In the genomic region with DNA sequence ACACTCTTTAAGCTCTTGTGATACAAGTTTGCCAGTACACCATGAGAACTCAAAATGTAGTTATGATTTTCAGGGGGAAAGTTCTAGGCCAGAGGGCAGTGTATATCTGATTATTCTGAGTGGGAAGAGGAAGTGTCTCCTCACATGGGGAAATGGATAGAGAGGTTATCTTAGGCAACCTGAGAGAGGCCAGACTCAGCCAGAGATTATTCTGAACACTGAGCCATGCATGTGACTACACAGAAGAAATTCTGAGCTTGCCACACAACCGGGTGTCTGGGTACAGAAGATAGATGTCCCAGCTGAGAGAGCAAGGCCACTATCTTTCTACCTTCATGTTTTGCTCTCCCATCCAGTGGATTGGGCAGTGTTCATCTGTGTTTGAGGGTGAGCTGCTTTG, we compare ENCODE assay signal across 8 mouse cellular contexts.
"Had no signal": no experiment of that assay in that cellular context is flagged by ENCODE, and none has a peak within 500 bp of the region (broad histone marks: within the 10 kb centered on the region; RNA-seq: fewer than 3 reads in every experiment).

No protein-coding gene starts in this region.

- H3K36me3 ChIP-seq: limb, embryonic 15.5 days; midbrain, embryonic 13.5 days had no signal

- H3K4me2 ChIP-seq: limb, embryonic 15.5 days; midbrain, embryonic 13.5 days had no signal

- H3K27ac ChIP-seq: limb, embryonic 15.5 days; stomach, postnatal 0 days had no signal

- ATAC-seq: intestine, postnatal 0 days; midbrain, embryonic 13.5 days had no signal

- DNase-seq: kidney, adult 8-10 months; kidney, postnatal 25 days; layer of hippocampus, postnatal 36 days; lung, postnatal 4 days had no signal

- H3K9me3 ChIP-seq: limb, embryonic 15.5 days; midbrain, embryonic 13.5 days had no signal

- H3K27me3 ChIP-seq: limb, embryonic 15.5 days; midbrain, embryonic 13.5 days had no signal

- H3K4me3 ChIP-seq: limb, embryonic 15.5 days; midbrain, embryonic 13.5 days had no signal

- H3K9ac ChIP-seq: limb, embryonic 15.5 days; midbrain, embryonic 13.5 days had no signal
